Mouse (Mus musculus) MEL (cell line): Measurements from ENCODE around the gene Vasn. TPM values are rescaled to one million over a fixed set of nuclear protein-coding genes. Genes with fewer than 3 reads are reported as not detected.
"Not testable (repeated sequence)": the region's sequence is repeated elsewhere in the genome, so short reads cannot be mapped to it uniquely, and the experiment has no call there.

Source experiments
- DNase-seq: peaks from one replicate; pipeline ENCODE4 v3.0.0; 2011; ENCODE audit warnings: low read depth, low spot score
- H3K27ac ChIP-seq: 2 replicates; pipeline ENCODE4 v1.5.1; 2012; ENCODE audit warnings: low read depth, mild to moderate bottlenecking, control low read depth, low read length, moderate library complexity; ENCODE audit not compliant: control insufficient read depth
- H3K27me3 ChIP-seq, 2 experiments: fragments of 150-350 bp in 1 of 2; sonication (generic) in 1 of 2; 2 replicates each; pipeline ENCODE4 v1.6.1; 2012; ENCODE audit warnings: low read length in 2 of 2, mild to moderate bottlenecking in 2 of 2, improper control_type of control experiment in 1 of 2, moderate library complexity in 1 of 2; ENCODE audit not compliant: insufficient read depth in 2 of 2, control insufficient read depth in 1 of 2
- H3K36me3 ChIP-seq, 2 experiments: 2 replicates each; pipeline ENCODE4 v1.6.1; 2012 to 2014; ENCODE audit warnings: low read length in 2 of 2, improper control_type of control experiment in 1 of 2, inconsistent platforms in 1 of 2, mild to moderate bottlenecking in 1 of 2; ENCODE audit not compliant: insufficient read depth in 2 of 2, control insufficient read depth in 1 of 2
- H3K4me1 ChIP-seq, 2 experiments: fragments of 150-350 bp in 1 of 2; sonication (generic) in 1 of 2; 2 replicates each; pipeline ENCODE4 v1.6.1; 2012; ENCODE audit warnings: low read length in 2 of 2, improper control_type of control experiment in 1 of 2, mild to moderate bottlenecking in 1 of 2; ENCODE audit not compliant: insufficient read depth in 2 of 2, control insufficient read depth in 1 of 2
- H3K4me3 ChIP-seq, 2 experiments: fragments of 150-350 bp in 1 of 2; sonication (generic) in 1 of 2; 2 replicates each; pipeline ENCODE4 v1.5.1; 2012; ENCODE audit warnings: low read depth in 2 of 2, low read length in 2 of 2, mild to moderate bottlenecking in 2 of 2, moderate library complexity in 2 of 2, control low read depth in 1 of 2, improper control_type of control experiment in 1 of 2; ENCODE audit not compliant: control insufficient read depth in 1 of 2, insufficient read depth in 1 of 2
- H3K79me2 ChIP-seq: 2 replicates; pipeline ENCODE4 v1.6.1; 2012; ENCODE audit warnings: mild to moderate bottlenecking, low read length, moderate library complexity; ENCODE audit not compliant: control insufficient read depth, poor library complexity, insufficient read depth
- H3K9ac ChIP-seq: 2 replicates; pipeline ENCODE4 v1.6.1; 2012; ENCODE audit warnings: low read depth, mild to moderate bottlenecking, control low read depth, low read length, moderate library complexity; ENCODE audit not compliant: control insufficient read depth, poor library complexity, severe bottlenecking
- H3K9me3 ChIP-seq: fragments of 150-350 bp; sonication (generic); replicated peaks from 2 replicates; pipeline ENCODE4 v1.6.1; 2012; ENCODE audit warnings: mild to moderate bottlenecking, low read length, improper control_type of control experiment, moderate library complexity; ENCODE audit not compliant: insufficient read depth
- BHLHE40 ChIP-seq: IDR thresholded peaks from 2 replicates; pipeline ENCODE4 v1.6.1; 2012; ENCODE audit warnings: low read depth, mild to moderate bottlenecking, inconsistent platforms, low read length, improper control_type of control experiment, borderline replicate concordance
- CHD1 ChIP-seq: IDR thresholded peaks from 2 replicates; pipeline ENCODE4 v1.6.1; 2012; ENCODE audit warnings: low read depth, mild to moderate bottlenecking, inconsistent platforms, low read length, improper control_type of control experiment
- CHD2 ChIP-seq: IDR thresholded peaks from 2 replicates; pipeline ENCODE4 v1.6.1; 2011; ENCODE audit warnings: low read length, improper control_type of control experiment
- EP300 ChIP-seq, 2 experiments: IDR thresholded peaks; 2 replicates each; pipeline ENCODE4 v1.6.1; 2011; ENCODE audit warnings: improper control_type of control experiment in 2 of 2, low read length in 2 of 2, low read depth in 1 of 2, mild to moderate bottlenecking in 1 of 2
- GABPA ChIP-seq: IDR thresholded peaks from 2 replicates; pipeline ENCODE4 v1.6.1; 2012; ENCODE audit warnings: low read depth, mild to moderate bottlenecking, inconsistent platforms, low read length, improper control_type of control experiment, moderate library complexity
- HCFC1 ChIP-seq: IDR thresholded peaks from 2 replicates; pipeline ENCODE4 v1.6.1; 2012; ENCODE audit warnings: low read depth, mild to moderate bottlenecking, inconsistent platforms, low read length, improper control_type of control experiment, moderate library complexity
- JUND ChIP-seq: IDR thresholded peaks from 2 replicates; pipeline ENCODE4 v1.6.1; 2011; ENCODE audit warnings: low read depth, mild to moderate bottlenecking, improper control_type of control experiment, low read length
- MXI1 ChIP-seq: IDR thresholded peaks from 2 replicates; pipeline ENCODE4 v1.6.1; 2011; ENCODE audit warnings: mild to moderate bottlenecking, low read depth, low read length, improper control_type of control experiment
- NELFE ChIP-seq: IDR thresholded peaks from 2 replicates; pipeline ENCODE4 v1.6.1; 2011; ENCODE audit warnings: low read depth, low read length, improper control_type of control experiment
- NRF1 ChIP-seq: IDR thresholded peaks from 2 replicates; pipeline ENCODE4 v1.6.1; 2014; ENCODE audit warnings: low read depth, mild to moderate bottlenecking, inconsistent platforms, low read length, improper control_type of control experiment, moderate library complexity; ENCODE audit not compliant: poor library complexity, insufficient read depth, severe bottlenecking
- POLR2A ChIP-seq, 2 experiments: IDR thresholded peaks; 2 replicates each; pipeline ENCODE4 v1.6.1; 2011 to 2012; ENCODE audit warnings: low read length in 2 of 2, mild to moderate bottlenecking in 2 of 2, control low read depth in 1 of 2, improper control_type of control experiment in 1 of 2, low read depth in 1 of 2, moderate library complexity in 1 of 2; ENCODE audit not compliant: control insufficient read depth in 1 of 2, insufficient read depth in 1 of 2, poor library complexity in 1 of 2
- POLR2AphosphoS2 ChIP-seq: IDR thresholded peaks from 2 replicates; pipeline ENCODE4 v1.6.1; 2011; ENCODE audit warnings: low read length, improper control_type of control experiment
- RCOR1 ChIP-seq: IDR thresholded peaks from 2 replicates; pipeline ENCODE4 v1.6.1; 2012; ENCODE audit warnings: low read depth, mild to moderate bottlenecking, inconsistent platforms, low read length, improper control_type of control experiment
- TAL1 ChIP-seq: IDR thresholded peaks from 2 replicates; pipeline ENCODE4 v1.6.1; 2012; ENCODE audit warnings: mild to moderate bottlenecking, inconsistent platforms, low read length, moderate library complexity, mixed read lengths
- TBP ChIP-seq: IDR thresholded peaks from 2 replicates; pipeline ENCODE4 v1.8.0; 2011; ENCODE audit warnings: low read depth, low read length, improper control_type of control experiment
- USF1 ChIP-seq: IDR thresholded peaks from 2 replicates; pipeline ENCODE4 v1.6.1; 2014; ENCODE audit warnings: low read depth, mild to moderate bottlenecking, inconsistent platforms, low read length, improper control_type of control experiment, moderate library complexity
- USF2 ChIP-seq, 2 experiments: IDR thresholded peaks; 2 replicates each; pipeline ENCODE4 v1.6.1; 2011 to 2012; ENCODE audit warnings: improper control_type of control experiment in 2 of 2, low read length in 2 of 2, borderline replicate concordance in 1 of 2, inconsistent platforms in 1 of 2, low read depth in 1 of 2, mild to moderate bottlenecking in 1 of 2; ENCODE audit not compliant: insufficient read depth in 1 of 2
- ZMIZ1 ChIP-seq: IDR thresholded peaks from 2 replicates; pipeline ENCODE4 v1.6.1; 2012; ENCODE audit warnings: low read depth, mild to moderate bottlenecking, inconsistent platforms, low read length, improper control_type of control experiment, moderate library complexity
- polyA plus RNA-seq, 2 experiments: library from polyadenylated mRNA; stranded (reverse) in 1 of 2; unstranded in 1 of 2; fragments of >175 nt in 1 of 2; fragments of >200 nt in 1 of 2; gene quantifications; 2 replicates each; pipeline versions ENCODE4 v1.2.1 to v1.2.4; 2012; ENCODE audit warnings: low replicate concordance in 2 of 2, low read depth in 1 of 2; ENCODE audit not compliant: insufficient read length in 2 of 2, insufficient read depth in 1 of 2, missing spikeins in 1 of 2
- total RNA-seq: library from RNA; depleted of rRNA; stranded (reverse); fragments of 300-350 nt; gene quantifications from 2 replicates; pipeline ENCODE4 v1.2.3, GENCODE M21; 2012

Gene Vasn
- total and polyA plus RNA-seq, 3 experiments: 0.19 to 3.1 TPM; not detected in 1

GRCm38 (mm10) chr16:4679121-4680018 is 39.6 kb downstream of the Vasn start, which contains the start of gene Coro7:
Gene Coro7 (minus strand): TSS chr16:4679777.
- Histone ChIP-seq H3K27ac (peak within 1 kb of the TSS; percentile 38), H3K4me3 (peak within 1 kb of the TSS; percentile 88 to 94), H3K27me3 (no peaks in the 10 kb centered on the region), H3K36me3 (peaks cover 5 to 39% of the 10 kb centered on the region in 2 experiments), H3K79me2 (peaks cover 21% of the 10 kb centered on the region), H3K4me1 (peaks cover 8 to 23% of the 10 kb centered on the region in 2 experiments), H3K9me3 (no peaks in the 10 kb centered on the region)
- DNase-seq: peak; percentile 98
- peak; percentile 48; the same call in 1 of the 2 replicates for TF ChIP-seq MXI1
- TF ChIP-seq POLR2AphosphoS2: peak; percentile 74; the same call in 1 of the 2 replicates
- TF ChIP-seq JUND: no peak
- peak; percentile 37; the same call in 1 of the 2 replicates for TF ChIP-seq HCFC1
- peak; percentile 85 for TF ChIP-seq USF1
- 0 out of 2 replicates have a peak, but pooled peaks have one; percentile 59 for TF ChIP-seq ZMIZ1
- TF ChIP-seq RCOR1: 0 out of 2 replicates have a peak, but pooled peaks have one; percentile 9
- peak; percentile 82 for TF ChIP-seq TBP
- peak in 1 of 2 experiments; percentile 14; a peak in 1 of 4 replicates for TF ChIP-seq USF2 (IDR thresholded peaks at IDR 0.05; ENCODE audit: borderline replicate concordance in 1 of 2, insufficient read depth in 1 of 2, low read depth in 1 of 2, low read length in 2 of 2)
- TF ChIP-seq TAL1: no peak
- TF ChIP-seq CHD1: 0 out of 2 replicates have a peak, but pooled peaks have one; percentile 37
- no peak for TF ChIP-seq CHD2
- no peak for TF ChIP-seq EP300 (IDR thresholded peaks at IDR 0.05; ENCODE audit: low read depth in 1 of 2, low read length in 2 of 2)
- TF ChIP-seq GABPA: no peak
- TF ChIP-seq BHLHE40: no peak
- TF ChIP-seq NELFE: peak; percentile 84
- peak; percentile 46 to 88; a peak in 2 of 4 replicates for TF ChIP-seq POLR2A (IDR thresholded peaks at IDR 0.05; ENCODE audit: control insufficient read depth in 1 of 2, insufficient read depth in 1 of 2, low read depth in 1 of 2, low read length in 2 of 2, poor library complexity in 1 of 2)
- 0 out of 2 replicates have a peak, but pooled peaks have one; percentile 22 for TF ChIP-seq NRF1
- TF ChIP-seq, all 39 proteins: peak for 12
- peak within 1 kb of the TSS; percentile 81 for H3K9ac ChIP-seq

- H3K27me3 ChIP-seq, H3K4me3 ChIP-seq, DNase-seq, H3K9me3 ChIP-seq, H3K9ac ChIP-seq, H3K27ac ChIP-seq: not testable (repeated sequence)
- H3K4me1 ChIP-seq: peaks cover 2 to 23% of the 10 kb centered on the region in 2 experiments
- H3K79me2 ChIP-seq: peaks cover 36% of the 10 kb centered on the region
- H3K36me3 ChIP-seq: peaks cover 2 to 38% of the 10 kb centered on the region in 2 experiments
Observed at GRCm38 (mm10) chr16:4680922-4681455, 41.2 kb downstream of the Vasn start.
